Mouse (Mus musculus): ENCODE results near the gene Gm6588.

The Gm6588 gene

GRCm38 (mm10) chr5:112470144-112470543 lies 20.9 kb downstream of the Gm6588 start:
- no peak for DNase-seq (ENCODE audit: low spot score in 2 of 2)

GRCm38 (mm10) chr5:112473453-112473852 lies 24.2 kb downstream of the Gm6588 start:
- DNase-seq (ENCODE audit: low spot score in 2 of 2), result no peak

GRCm38 (mm10) chr5:112481946-112482410 lies 32.8 kb downstream of the Gm6588 start:
- no peak for DNase-seq (ENCODE audit: low spot score in 2 of 2)

- DNase-seq (ENCODE audit: low spot score in 2 of 2), result no peak
Measured at GRCm38 (mm10) chr5:112482551-112482950, 33.3 kb downstream of the Gm6588 start.

GRCm38 (mm10) chr5:112483030-112483429 lies 33.8 kb downstream of the Gm6588 start:
- DNase-seq (ENCODE audit: low spot score in 2 of 2), result no peak

- no peak for DNase-seq (ENCODE audit: low spot score in 2 of 2)
Measured at GRCm38 (mm10) chr5:112484924-112485715, 35.9 kb downstream of the Gm6588 start.

GRCm38 (mm10) chr5:112486415-112486814 lies 37.2 kb downstream of the Gm6588 start:
- no peak for DNase-seq (ENCODE audit: low spot score in 2 of 2)

- no peak for DNase-seq (ENCODE audit: low spot score in 2 of 2)
Measured at GRCm38 (mm10) chr5:112487504-112487903, 38.3 kb downstream of the Gm6588 start.

GRCm38 (mm10) chr5:112488101-112488776 lies 39.0 kb downstream of the Gm6588 start:
- DNase-seq (ENCODE audit: low spot score in 2 of 2), result no peak

- DNase-seq (ENCODE audit: low spot score in 2 of 2), result no peak
Measured at GRCm38 (mm10) chr5:112491489-112491888, 42.3 kb downstream of the Gm6588 start.

- no peak for DNase-seq (ENCODE audit: low spot score in 2 of 2)
Measured at GRCm38 (mm10) chr5:112493492-112493891, 44.3 kb downstream of the Gm6588 start.

- no peak for DNase-seq (ENCODE audit: low spot score in 2 of 2)
Measured at GRCm38 (mm10) chr5:112496753-112497369, 47.6 kb downstream of the Gm6588 start.

GRCm38 (mm10) chr5:112498921-112499917 lies 50.0 kb downstream of the Gm6588 start:
- no peak for DNase-seq (ENCODE audit: low spot score in 2 of 2)

- DNase-seq (ENCODE audit: low spot score in 2 of 2), result no peak
Measured at GRCm38 (mm10) chr5:112499918-112500682, 50.9 kb downstream of the Gm6588 start.
